Mouse (Mus musculus) ES-E14 (cell line): ENCODE measurements around the gene Ralb.

Experiments used
- CHD2 ChIP-seq: IDR thresholded peaks from 2 replicates; pipeline ENCODE4 v1.6.1; 2014; ENCODE audit warnings: mild to moderate bottlenecking, low read depth, low read length, inconsistent platforms
- HCFC1 ChIP-seq: IDR thresholded peaks from 2 replicates; pipeline ENCODE4 v1.6.1; 2012; ENCODE audit warnings: low read length, inconsistent platforms, borderline replicate concordance; ENCODE audit not compliant: insufficient read depth
- ZNF384 ChIP-seq: IDR thresholded peaks from 2 replicates; pipeline ENCODE4 v1.6.1; 2012; ENCODE audit warnings: low read depth, low read length, inconsistent platforms

DNA sequence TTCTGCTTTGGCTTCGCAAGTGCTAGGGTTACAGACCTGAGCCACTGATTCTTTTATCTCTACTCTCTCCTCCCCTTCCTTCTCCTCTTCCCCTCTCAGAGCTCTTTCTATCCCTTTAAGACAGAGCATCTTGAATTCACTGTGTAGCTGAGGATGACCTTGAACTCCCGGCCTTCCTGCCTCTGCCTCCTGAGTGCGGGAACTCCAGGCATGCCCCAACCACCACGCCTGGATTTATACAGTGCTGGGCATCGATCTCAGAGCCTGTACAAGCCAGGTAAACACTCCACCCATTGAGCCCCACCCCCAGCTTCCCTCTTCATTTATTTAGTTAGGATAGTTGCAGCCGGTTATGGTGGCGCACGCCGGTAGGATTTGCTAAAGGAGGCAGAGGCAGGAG, 61.7 kb downstream of the Ralb start:
- no peak for TF ChIP-seq ZNF384
- no peak for TF ChIP-seq HCFC1
- no peak for TF ChIP-seq CHD2
